Mouse (Mus musculus) cerebellum, postnatal 14 days (tissue): ENCODE measurements around the gene Akap6.

Source experiments
- DNase-seq, 2 experiments: peaks; one replicate each; pipeline ENCODE4 v3.0.0; 2021; ENCODE audit warnings: mixed read lengths in 2 of 2

Gene Akap6

DNA sequence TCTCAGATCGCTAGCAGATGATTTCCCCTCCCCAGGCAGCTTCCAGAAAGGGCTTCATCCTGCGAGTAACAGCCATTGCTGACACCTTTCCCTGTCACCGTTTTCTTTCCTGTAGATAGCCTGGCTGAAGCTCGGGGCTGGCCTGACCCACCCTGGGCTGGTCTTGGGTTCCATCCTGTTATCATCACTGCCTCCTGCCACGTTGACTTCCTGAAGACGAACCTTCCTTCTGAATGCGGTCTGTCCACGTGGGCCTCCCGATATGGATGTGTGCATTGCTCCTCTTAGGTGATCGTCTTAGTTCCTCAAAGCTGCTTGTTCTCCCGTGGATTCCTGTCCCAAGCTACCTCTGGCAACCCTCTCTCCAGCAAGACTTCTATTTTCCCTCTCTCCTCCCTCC is 448.5 kb downstream of the Akap6 start:
- DNase-seq: no peak

DNA sequence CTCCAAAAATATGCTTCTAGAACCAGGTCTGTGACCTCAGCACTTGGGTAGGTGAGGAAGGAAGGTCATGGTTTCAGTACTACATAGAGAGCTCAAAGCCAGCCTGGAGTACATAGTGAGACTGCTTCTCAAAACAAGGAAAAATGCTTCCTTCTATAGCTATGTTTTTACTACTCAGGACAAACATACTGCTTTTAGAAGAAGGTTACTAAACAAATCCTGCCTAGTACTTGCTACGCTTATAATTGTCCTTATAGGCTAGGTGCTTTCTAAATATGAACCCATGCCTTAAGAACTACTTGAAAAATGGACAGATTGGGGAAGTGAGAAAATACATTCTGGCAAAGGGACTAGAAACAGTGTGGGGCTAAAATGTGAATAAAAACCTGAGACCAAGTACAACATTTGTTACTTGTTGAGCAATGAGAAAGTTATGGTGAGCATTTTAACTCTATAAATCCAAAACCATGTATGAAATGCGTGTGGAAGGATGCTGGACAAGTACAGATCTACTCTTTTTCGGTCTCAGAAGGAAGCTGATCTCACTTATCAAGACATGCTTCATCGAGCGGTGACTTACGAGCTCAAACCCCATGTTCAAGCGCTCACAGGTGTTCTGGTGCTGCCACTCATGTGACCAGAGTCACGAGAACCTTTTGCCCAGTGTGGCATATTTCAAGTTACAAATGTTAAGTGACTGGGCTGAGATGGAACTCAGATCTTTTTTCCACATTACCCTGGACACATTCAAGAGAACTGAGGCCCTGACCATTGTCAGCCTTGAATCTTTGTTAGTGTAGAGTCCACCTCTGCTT is 469.2 kb downstream of the Akap6 start:
- no peak for DNase-seq

DNA sequence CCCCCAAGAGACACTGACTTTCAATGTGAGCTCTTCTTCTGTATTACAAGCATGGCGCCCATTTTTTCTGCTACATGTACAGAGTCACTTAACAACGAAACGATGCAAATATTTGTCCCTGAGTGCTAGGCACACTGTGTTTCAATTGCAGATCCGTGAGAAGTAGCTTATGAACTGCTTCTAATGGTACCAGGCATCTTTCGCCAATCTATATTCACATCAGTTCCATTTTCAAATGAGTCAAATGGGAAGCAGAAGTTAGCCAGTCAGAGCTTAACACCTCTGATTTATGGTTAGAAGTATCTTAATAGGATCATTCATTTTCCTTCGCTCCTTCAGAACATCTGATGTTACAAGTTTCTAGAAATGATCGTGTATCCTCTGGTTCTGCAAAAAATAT is 492.3 kb downstream of the Akap6 start:
- no peak for DNase-seq

DNA sequence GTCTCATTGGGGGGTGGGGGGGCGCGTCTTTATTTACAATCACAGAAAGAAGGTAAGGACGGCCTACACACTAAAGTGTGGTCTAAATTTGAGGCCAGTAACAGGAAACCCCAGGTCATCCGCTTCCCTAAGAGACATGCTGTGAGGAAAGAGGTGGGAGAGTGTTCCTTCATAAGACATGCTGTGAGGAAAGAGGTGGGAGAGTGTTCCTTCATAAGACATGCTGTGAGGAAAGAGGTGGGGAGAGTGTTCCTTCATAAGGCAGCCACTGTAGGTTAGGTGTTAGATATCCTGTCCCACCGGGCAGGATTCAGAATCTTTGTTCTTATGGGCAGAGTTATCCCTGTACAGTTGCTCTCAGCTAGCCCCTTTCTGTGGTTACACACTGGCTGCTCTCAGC is 494.5 kb downstream of the Akap6 start:
- no peak for DNase-seq
